Mouse (Mus musculus) heart, adult 9 months (tissue): ENCODE measurements around the gene Adam1b.

Source experiments
- DNase-seq, 2 experiments: peaks; one replicate each; pipeline ENCODE4 v3.0.0; 2022; ENCODE audit warnings: low spot score in 2 of 2

Adam1b gene

GRCm38 (mm10) chr5:121500719-121501118 lies 2.5 kb downstream of the Adam1b start:
- DNase-seq, result no peak

- no peak for DNase-seq
These were observed 9.9 kb downstream of the Adam1b start for GRCm38 (mm10) chr5:121493305-121493704.

DNA sequence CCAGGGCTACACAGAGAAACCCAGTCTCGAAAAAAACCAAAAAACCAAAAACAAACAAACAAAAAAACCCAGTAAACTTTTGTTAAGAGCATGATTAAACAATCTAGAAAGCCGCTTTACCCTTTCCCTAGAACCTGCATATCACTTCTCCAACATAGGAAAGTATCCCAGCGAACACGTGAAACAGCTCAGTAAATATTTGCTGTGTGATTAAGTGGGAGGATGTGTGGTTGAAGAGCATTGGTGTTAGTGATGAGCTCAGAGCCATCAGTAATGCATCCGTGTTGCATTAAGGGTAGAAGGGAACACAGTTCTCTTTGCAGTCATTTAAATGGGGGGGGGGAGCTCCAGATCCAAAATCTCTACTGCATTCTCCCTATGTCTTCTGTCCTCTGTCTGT lies 18.4 kb downstream of the Adam1b start:
- no peak for DNase-seq

DNA sequence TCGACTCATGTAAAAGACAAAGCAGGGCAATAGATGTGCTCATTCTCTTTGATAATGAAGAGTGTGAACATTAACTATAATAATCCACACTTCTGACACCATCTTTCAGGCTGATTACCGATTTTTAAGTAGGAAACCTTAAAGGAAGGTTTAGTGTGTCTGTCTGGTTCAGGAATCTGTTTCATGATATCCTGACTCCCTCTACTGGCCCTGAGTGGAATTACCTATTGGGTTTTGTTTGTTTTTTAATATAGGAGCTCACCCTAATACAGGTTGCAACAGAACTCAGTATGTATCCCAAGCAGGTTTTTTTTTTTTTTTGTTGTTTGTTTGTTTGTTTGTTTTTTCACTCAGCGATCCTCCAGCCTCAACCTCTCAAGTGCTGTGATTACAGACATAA lies 25.6 kb downstream of the Adam1b start:
- DNase-seq, result peak; percentile 12 to 40

DNA sequence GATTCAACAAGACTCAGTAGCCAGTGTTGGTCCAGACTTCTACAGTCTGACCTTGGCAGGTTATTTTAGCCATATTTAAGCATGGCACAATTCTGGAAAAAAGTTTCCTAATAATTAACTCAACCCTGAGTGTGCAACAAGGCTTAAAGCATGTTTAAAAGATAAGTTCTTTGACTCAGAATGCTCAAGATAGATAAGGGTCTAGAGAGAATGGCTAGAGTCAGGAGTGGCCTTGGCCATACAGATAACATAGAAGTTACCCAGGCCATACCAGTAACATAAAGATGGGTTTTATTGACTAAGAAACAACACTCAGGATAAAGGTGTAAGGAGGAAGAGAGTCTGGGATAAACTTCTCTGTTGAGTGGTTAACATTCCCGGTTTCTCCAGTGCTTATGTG lies 27.2 kb downstream of the Adam1b start:
- DNase-seq, result no peak

DNA sequence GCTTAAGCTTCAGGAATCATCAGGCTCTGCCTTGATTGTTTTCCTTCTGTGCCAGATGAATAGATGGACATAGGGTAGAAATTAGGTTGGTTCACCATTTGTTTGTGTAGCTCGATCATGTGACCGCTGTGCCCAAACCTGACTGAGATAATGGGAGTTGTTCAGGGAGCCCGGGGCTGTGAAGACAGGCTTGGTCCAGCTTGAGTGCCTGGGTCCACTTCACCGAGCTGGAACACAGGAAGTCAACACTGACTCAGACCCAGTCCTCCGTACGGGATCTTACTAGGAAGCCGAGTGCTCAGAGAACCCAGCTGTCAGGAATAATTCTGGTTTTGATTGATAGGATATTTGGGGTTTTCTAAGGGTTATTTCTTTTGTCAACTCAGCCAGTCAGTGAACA lies 28.6 kb downstream of the Adam1b start:
- no peak for DNase-seq

GRCm38 (mm10) chr5:121472411-121472810 lies 30.8 kb downstream of the Adam1b start:
- DNase-seq, result no peak

DNA sequence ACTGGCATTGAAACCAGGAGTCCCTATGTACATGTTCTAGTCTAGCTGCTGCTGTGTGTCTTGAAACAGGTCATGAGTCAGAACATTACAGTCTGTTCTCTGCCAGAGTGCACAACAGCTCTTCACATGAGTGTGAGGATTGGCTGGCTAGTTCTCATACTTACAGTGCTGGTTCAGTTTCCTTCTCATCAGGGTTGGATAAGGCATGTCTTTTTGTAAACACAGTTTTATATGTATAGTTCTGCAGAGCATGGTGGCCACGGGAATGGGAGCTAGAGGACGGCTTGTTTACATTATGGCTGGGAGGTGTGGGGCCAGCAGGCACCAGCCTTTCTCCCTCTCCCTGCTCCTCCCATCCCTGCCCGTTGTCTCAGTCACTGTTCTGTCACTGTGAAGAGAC lies 33.7 kb downstream of the Adam1b start:
- DNase-seq, result no peak

DNA sequence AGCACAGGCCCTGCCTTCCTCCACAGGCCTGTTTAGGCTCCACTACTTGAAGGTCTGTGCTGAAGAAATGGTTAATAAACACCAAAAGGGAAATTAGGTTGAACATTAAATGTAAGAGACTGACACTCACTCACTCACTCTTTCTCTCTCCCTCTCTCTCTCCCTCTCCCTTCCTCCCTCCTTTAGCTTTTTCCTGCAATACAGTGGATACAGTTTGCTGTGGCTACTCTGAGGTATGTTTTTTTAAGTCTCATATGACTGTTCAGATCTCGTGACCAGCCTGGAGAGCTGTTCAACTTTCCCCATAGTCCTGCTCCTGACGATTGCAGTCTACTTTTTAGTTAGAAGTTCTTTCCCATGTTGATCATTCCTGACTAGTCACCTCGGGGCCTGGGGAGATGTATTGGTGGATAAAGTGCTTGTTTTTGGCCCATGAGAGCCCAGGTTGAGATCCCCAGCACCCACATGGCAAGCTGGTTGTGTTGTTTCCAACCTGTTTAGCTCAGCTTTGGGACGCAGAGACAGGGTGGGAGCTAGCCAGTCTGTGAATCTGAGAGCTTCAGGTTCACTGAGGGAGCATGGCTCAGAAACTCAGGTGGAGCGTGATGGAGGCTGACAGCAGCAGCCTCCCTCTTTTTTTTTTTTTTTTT lies 39.5 kb downstream of the Adam1b start:
- no peak for DNase-seq

GRCm38 (mm10) chr5:121462967-121463366 lies 40.3 kb downstream of the Adam1b start:
- DNase-seq, result no peak

- DNase-seq, result no peak
These were observed 41.1 kb downstream of the Adam1b start for GRCm38 (mm10) chr5:121462171-121462502.

GRCm38 (mm10) chr5:121461339-121462170 lies 41.7 kb downstream of the Adam1b start:
- DNase-seq, result no peak

DNA sequence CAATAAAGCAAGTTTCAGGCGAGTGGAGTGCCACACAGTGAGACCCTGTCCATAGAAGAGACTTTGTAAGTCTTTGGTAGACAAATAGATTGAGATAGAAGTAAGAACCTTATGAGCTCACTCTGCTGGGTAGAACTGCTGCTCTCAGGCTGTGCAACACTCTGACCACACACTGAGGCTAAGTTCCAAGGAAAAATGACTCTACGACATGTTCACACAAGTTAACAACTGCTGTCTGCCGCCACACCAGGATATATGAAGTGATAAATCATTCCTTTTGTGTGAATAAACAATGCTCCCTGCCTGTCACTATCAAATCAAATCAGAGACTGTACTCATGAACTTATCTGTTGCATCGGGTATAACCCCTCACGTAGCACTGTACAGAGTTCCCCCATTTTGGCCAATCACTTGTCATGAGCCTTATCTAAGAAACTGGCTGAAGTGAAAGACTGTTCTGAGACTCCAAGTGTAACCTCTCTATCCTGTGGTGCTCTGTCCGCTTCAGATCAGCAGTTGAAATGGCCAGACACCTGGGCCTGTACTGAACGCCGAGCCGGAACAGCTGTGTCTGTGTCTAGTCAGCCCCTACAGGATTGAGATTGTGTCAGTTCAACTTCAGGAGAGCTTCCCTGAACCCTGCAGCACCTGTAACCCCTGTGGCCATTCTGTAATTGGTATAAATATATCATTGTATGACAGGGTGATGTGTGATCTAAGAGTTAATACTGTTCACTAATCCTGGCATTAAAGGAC lies 47.5 kb downstream of the Adam1b start:
- DNase-seq, result no peak

- DNase-seq, result no peak
These were observed 48.8 kb downstream of the Adam1b start for GRCm38 (mm10) chr5:121454503-121454782.

- DNase-seq, result peak; percentile 40 to 42
These were observed 49.3 kb downstream of the Adam1b start for GRCm38 (mm10) chr5:121453743-121454502.

- no peak for DNase-seq
These were observed 50.3 kb downstream of the Adam1b start for GRCm38 (mm10) chr5:121452906-121453305.

DNA sequence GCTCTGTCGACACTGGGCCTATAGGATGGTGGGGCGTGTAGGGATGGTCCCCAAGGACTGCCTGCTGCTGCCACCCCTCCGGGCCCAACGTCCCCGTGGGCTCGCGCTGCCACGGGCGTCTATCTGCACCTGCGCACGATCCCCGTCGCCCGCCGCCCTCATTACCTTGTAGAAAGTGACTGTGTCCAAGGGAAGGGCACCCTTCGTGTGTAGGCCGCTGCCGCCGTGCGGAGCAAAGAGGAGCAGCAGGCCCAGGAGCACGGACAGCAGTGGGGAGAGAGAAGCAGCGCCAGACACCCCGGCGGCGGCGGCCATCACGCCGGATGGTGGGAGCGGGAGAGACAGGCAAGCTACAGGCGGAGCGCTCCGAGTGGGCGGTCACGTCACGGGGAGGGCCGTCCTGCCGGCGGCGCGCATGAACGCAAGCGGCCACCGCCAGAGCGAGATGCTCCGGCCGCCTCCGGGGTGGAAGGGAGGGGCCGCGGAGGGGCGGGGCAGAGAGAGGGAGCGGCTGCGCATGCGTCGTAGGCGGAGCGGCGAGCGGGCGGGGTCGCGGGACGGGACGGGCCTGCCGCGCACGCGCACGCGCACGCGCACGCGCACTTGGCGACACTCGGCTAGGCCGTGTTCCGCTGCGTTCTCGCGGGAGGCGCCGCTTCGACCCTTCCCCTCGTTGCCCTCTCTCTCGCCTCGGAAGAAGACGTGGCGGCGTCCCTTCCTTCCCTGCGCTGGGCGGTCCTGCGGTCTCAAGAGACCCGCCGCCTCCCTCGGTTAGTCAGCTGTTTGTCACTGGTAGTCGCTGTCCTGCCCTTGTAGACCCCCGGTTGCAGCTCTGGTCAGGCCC lies 51.0 kb downstream of the Adam1b start, which contains the start of gene Erp29:
Gene Erp29 (minus strand): TSS at position 481 of the 844 bp plus-strand sequence.
- peak; percentile 98 for DNase-seq

- peak in 1 of 2 experiments; percentile 33 for DNase-seq
These were observed 51.6 kb downstream of the Adam1b start, which contains the start of gene Tmem116 for GRCm38 (mm10) chr5:121451644-121452025. TSS of gene Tmem116 (plus strand) at chr5:121451893.

DNA sequence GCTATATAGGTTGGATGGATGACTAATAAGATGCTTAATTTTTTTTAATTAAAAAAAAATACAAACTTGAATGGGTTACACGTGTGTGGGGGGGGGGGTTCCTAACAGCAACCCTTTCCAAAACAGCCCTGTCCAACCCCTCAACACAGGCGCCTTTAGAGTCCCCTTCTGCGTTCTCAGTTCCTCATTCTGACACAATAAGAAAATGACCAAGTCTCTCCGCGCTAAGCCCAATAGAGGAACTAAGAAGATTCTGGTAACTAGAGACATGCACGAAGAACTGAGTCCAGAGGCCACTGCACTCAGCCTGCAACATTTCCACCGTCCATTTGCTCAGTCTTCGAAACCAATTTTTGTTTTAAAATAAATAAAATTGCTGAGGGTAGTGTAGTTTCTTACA lies 52.0 kb downstream of the Adam1b start:
- DNase-seq, result peak in 1 of 2 experiments; percentile 49

- no peak for DNase-seq
These were observed 52.8 kb downstream of the Adam1b start for GRCm38 (mm10) chr5:121450476-121450875.
